Mouse (Mus musculus): ENCODE measurements around the gene Pdzrn4. TPM values are rescaled to one million over a fixed set of nuclear protein-coding genes. Genes with fewer than 3 reads are reported as not detected.

The Pdzrn4 gene
- total RNA-seq, 2 experiments from 2014 or later: 0.30 to 0.42 TPM

- no peak for DNase-seq
These were observed 103.7 kb downstream of the Pdzrn4 start for GRCm38 (mm10) chr15:92500276-92500838.

DNA sequence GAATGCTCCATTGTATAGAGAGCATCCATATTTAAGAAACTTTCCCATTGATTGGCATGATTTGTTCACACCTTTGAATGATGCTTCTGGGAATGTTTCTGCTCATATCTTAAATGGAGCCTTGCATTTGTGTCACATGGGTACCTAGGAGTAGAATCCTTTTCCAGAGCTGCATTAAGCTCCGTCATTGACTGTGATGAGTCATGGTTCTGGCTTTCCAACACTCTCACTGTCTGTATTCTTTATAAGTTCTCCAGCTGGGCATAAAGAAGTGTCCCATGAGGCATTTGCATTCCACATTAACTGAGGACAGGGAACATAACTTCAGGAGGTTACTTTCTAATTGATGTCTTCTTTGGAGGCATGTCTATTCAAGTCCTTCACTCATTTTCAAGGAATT is 106.1 kb downstream of the Pdzrn4 start:
- DNase-seq: no peak

DNA sequence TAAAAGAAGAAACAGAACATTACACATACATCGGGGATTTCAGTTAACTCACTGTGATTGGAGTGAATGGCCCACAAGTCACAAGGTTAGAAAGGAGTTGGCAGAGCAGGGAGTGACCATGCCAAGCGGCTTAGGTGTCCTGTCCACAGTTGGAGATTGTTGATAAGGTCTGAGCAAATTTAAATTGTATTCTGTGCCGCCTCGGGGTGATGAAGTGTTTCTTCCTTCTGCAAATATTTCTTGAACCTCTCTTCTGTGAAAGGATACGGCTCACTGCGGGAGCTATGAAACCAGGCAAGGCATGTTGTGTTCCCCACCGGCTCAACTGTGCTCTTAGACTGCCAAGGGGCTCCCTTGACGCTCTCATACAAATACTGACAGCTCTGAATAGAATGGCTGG is 112.7 kb downstream of the Pdzrn4 start:
- DNase-seq: no peak

DNA sequence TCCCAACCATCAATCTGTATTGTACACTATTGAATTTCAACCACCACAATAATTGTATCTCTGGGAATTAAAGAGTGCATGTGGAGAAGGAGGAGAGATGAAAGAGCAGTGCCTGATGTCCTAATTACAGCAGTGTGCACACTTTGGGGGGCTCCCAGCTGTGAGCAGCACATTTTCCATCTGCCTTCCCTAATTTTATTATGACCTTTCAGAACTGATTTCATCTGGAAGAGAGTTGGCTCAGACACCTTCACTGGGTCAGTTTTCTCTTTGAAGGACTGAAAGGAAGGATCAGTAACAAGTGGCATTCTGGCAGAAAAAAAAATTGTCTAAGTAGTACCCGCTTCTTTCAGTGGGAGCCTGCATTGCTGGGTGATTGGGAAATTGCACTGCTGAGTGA is 119.0 kb downstream of the Pdzrn4 start:
- DNase-seq: no peak

GRCm38 (mm10) chr15:92520677-92521225 is 124.1 kb downstream of the Pdzrn4 start:
- no peak for DNase-seq

DNA sequence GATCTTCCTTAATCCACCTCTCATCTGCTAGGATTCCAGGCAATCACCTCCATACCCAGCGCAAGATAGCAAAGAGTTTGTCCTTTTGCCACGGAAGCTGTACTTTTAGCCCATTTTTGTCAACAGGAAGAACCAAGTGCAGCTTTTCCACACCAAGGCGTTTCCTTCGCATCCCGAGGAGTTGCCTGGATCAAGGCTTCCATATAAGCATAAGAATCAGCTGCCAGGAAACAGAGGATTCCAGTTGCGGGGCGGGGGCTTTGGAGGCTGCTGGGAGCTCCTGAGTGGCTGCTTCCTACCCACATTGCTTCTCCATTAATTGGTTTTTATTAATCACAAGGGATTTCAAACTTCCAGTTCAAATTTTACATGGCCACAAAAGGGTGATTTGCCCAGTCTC is 125.0 kb downstream of the Pdzrn4 start:
- no peak for DNase-seq

- no peak for DNase-seq
These were observed 128.2 kb downstream of the Pdzrn4 start for GRCm38 (mm10) chr15:92524917-92525316.

DNA sequence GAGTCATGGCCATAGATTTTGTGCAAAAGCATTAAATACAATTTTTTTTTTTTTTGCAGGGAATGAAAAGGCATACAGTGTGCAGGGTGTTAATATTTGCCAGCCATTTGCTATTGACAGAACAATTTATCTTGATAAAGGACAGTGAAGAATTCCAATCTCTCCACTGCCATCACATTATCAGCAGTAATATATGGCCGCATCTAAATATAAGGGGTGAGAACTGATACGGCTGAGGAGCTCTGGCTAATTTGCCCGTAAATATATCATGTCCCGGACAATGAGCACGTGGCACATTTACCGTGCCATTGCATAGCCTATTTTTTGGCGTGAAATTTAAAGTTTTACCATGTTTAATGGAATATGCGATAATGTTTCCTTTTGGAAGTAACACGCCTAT is 128.7 kb downstream of the Pdzrn4 start:
- no peak for DNase-seq

DNA sequence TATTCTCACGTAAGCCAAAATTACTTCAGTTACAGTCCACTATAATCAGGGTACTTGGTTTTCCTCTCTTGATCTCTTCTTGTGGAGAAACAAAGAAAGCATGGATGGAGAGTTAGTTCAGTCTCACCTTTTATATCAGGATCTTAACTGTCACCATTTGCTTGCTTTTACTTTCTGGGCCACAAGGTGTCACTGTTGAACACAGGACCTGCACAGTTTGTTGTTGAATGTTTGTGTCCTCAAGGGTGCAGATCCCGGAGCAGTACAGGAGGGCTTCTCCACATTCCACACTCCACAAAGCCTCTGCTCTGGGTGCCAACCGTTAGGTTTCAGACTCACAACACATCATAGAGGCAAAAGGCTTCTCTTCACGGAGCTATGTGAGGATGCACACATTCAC is 130.1 kb downstream of the Pdzrn4 start:
- DNase-seq: peak; percentile 14

- no peak for DNase-seq
These were observed 146.6 kb downstream of the Pdzrn4 start for GRCm38 (mm10) chr15:92543252-92543651.

DNA sequence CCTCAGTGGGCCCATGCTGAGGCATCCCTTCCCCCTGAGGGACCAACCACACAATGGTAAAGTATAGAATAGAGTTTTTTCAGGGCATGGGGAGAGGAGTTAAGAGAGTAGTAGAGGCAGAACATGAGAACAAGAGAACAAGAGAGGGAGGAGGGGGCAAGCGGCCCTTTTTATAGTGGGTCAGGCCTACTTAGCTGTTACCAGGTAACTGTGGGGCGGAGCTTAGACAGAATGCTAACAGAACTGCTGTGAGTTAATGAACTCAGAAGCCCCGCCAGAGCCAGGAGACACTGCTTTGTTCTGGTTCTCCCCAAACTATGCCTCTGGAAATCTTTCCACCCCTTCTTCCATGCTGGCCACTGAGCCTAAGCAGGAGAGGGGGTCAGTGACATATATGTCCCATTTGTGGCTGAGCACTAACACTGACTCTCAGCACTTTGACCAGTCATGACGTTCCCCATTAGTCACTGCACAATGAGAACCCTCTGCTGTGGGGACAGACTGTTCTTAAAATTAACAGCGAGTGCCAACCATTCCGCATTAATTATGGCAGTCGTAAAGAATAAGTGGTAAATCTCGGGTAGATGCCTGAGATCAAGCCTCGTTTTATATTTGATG is 150.7 kb downstream of the Pdzrn4 start:
- no peak for DNase-seq

GRCm38 (mm10) chr15:92555012-92555574 is 158.4 kb downstream of the Pdzrn4 start:
- no peak for DNase-seq

DNA sequence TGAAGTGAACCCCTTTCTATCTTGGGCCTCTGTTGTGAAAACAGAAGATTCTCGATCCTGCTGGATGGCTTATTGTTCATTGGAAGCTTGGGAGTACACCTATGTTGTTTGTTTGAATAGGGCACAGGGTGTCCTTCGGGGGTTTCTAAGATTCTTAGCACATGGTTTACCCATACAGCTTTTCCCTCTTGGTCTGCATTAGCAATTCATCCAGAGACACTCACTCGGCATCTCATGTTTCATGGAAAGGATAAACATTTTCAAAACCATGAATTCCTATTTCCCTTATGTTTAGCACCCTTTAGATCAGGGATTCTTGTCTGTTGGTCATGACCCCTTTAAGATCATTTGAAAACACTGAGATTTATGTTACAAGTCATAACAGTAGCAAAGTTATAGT is 159.0 kb downstream of the Pdzrn4 start:
- no peak for DNase-seq

GRCm38 (mm10) chr15:92558592-92558991 is 161.9 kb downstream of the Pdzrn4 start:
- peak; percentile 2 for DNase-seq

DNA sequence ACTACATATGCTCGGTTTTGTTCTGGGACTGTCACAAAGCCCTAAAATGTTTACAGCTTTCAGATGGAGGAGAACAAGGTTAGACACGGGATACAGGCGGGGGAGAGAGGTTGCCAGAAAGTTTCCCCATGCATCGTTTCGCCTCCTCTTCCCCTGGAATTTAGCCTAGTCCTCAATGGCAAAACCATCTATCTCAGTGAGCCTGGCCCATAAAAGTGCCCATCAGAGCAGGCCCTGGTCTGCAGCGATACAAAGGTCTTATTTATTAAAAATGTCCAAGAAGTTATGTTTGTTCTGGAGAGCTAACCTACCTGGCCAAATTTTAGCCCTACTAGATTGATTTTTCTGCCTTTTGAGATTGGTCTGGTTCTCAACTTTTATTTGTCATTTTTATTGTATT is 165.5 kb downstream of the Pdzrn4 start:
- no peak for DNase-seq

- peak; percentile 8 for DNase-seq
These were observed 166.9 kb downstream of the Pdzrn4 start for GRCm38 (mm10) chr15:92563576-92563975.

DNA sequence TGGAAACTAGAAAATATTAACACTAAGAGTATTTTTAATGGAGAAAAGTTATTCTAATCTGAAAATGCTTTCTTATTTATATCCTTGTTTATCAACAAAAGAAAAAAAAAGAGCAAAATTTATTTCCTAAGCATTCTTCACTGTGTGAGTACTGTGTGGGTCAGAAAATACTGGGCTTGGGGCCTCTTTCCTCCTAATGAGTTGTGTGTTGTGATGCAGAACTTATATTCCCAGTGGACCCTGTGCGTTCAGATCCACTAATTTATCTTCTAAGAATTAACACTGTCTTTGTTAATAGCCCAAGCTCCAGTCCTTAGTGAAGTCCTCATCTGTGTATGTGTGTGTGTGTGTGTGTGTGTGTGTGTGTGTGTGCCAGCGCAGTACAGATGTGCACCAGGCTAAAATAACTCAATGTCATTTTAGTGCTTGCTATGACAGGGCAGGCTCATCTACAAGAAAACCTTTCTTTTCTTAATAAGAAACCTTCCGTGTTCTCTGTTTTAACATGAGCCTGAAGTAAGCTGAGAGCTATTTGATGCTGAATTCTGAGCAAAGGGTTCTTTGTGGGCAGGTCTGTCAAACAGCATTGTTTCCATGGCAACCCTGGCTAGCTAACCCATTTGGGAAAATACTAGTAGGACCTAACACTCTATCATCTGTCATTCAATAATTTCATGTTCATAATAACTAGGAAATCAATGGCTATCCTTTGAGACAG is 174.0 kb downstream of the Pdzrn4 start:
- DNase-seq: no peak

GRCm38 (mm10) chr15:92571244-92571539 is 174.5 kb downstream of the Pdzrn4 start:
- no peak for DNase-seq

- DNase-seq: no peak
These were observed 180.8 kb downstream of the Pdzrn4 start for GRCm38 (mm10) chr15:92577476-92577875.

DNA sequence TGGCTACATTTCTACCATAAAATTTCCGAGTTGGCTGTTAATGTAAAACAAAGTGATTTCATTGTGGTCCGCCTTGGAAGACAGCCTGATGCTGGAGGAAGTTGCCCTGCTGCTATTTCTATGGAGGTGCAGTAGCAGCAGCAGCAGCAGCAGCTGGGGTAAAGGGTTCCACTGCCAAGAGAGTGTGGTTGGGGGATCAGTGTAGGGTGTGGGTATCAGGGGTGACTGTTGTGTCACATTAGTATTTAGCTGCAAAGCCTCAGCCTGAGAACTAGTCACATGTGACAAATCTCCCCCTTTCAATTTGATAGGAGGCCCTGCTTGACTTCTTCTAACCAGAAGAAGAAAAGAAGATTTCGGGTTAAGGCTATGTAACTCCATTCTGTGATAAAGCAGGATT is 183.5 kb downstream of the Pdzrn4 start:
- no peak for DNase-seq

DNA sequence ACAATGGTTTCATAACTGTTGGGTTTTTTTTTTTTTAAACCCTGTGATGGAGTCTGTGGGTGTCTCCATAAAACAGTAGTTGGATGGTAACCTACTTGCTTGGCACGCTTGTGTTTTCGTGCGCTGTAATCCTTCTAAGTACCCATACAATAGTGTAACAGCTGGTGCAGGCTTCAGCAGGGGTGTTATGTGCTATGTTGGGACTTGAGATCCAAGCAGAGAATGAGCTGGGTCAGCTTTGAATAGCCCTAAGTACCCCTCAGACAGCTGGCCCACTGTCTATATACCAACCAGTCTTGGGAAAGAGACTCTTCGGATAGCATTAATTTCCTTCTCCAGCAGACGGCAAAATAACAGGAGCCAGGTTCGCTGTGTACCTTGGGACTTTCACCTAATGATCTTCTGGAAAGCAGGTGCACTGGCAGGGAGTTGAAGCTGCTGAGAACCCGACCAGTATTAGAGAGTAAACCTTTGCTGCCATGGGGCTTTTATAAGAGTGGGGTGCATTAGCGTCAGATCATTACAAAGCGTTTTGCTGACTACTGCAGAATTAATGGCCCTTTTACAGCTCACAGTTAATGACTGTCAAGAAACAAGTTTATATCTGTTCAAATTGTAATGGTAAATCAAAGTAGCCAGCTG is 184.2 kb downstream of the Pdzrn4 start:
- no peak for DNase-seq

DNA sequence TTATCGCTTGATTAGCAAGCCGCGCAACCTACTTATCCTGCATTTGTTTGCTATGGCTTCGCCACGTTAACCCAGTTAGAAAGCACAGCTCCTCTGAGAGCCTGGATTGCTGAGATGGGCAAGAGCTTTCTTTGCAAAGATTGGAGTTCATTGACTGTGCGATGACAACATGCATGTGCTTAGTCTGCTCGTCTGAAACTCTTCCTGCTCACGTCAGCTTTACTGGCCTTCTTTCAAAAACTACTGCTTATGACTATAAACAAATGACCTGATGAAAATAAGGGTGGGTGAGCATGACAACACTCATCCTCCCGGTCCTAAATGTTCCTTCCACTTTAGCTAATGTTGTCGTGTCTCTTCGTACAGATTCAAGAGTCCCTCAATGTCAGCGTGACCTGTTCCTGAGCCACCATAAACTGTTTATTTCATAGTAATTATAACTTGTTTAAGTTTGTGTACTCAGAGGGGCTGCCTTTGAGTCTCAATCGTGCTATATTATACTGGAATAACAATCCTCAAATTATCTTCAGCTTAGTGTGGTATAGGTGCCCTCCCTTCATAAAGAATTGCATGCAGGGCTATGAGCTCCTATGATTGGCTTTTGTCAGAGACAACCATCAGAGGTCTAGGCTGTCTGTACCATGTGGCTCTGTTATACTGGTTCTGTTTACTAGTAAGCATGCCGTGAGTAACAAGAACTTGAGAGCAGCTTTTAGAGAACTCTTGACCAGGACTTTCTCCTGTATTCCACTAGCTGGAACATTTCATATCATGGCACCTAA is 187.9 kb downstream of the Pdzrn4 start:
- DNase-seq: no peak
